Mouse (Mus musculus): ENCODE measurements around the gene Kifc1. TPM values are rescaled to one million over a fixed set of nuclear protein-coding genes. Genes with fewer than 3 reads are reported as not detected.

The Kifc1 gene
- polyA plus RNA-seq, 1 experiment = 32.2 TPM

GRCm38 (mm10) chr17:33911813-33912414 is 21.5 kb upstream of the Kifc1 start:
- no peaks in the 10 kb centered on the region for H3K27me3 ChIP-seq (ENCODE audit: control insufficient read depth, insufficient read depth, insufficient read length)
- peaks cover 15% of the 10 kb centered on the region for H3K79me2 ChIP-seq (ENCODE audit: control insufficient read depth, insufficient read depth)
- H3K4me2 ChIP-seq (ENCODE audit: low read depth) = no peak overlapping the region
- peaks cover 11% of the 10 kb centered on the region for H3K36me3 ChIP-seq (ENCODE audit: control insufficient read depth, insufficient read depth)
- H3ac ChIP-seq (ENCODE audit: control insufficient read depth, insufficient read length) = no peak overlapping the region
- TF ChIP-seq MYOD1 (IDR thresholded peaks at IDR 0.05; ENCODE audit: control insufficient read depth in 1 of 3, insufficient read length in 2 of 3, low read depth in 2 of 3) (no peak), SRF (IDR thresholded peaks at IDR 0.05; ENCODE audit: control insufficient read depth, insufficient read length, low read depth) (no peak), CEBPB (IDR thresholded peaks at IDR 0.05; ENCODE audit: insufficient read depth, poor library complexity, severe bottlenecking) (no peak), POLR2A (IDR thresholded peaks at IDR 0.05; ENCODE audit: insufficient read length, low read depth) (no peak), REST (IDR thresholded peaks at IDR 0.05; ENCODE audit: insufficient read depth, insufficient read length) (no peak), E2F4 (IDR thresholded peaks at IDR 0.05; ENCODE audit: insufficient read depth) (no peak), MYOG (IDR thresholded peaks at IDR 0.05; ENCODE audit: control insufficient read depth in 1 of 3, insufficient read depth in 1 of 3, insufficient read length in 2 of 3, low read depth in 2 of 3) (no peak), MAX (IDR thresholded peaks at IDR 0.05; ENCODE audit: low read depth) (no peak), POLR2AphosphoS2 (IDR thresholded peaks at IDR 0.05; ENCODE audit: insufficient read length, low read depth) (no peak), USF1 (IDR thresholded peaks at IDR 0.05; ENCODE audit: low read depth) (no peak), TCF12 (IDR thresholded peaks at IDR 0.05; ENCODE audit: insufficient read depth, poor library complexity, severe bottlenecking) (no peak), TCF3 (IDR thresholded peaks at IDR 0.05; ENCODE audit: insufficient read length, low read depth) (no peak)
- no peak overlapping the region for H3K4me3 ChIP-seq

- H3K4me2 ChIP-seq (ENCODE audit: low read depth) = no peak overlapping the region
- no peak overlapping the region for H3ac ChIP-seq (ENCODE audit: control insufficient read depth, insufficient read length)
- H3K36me3 ChIP-seq (ENCODE audit: control insufficient read depth, insufficient read depth) = peaks cover 11% of the 10 kb centered on the region
- TF ChIP-seq TCF3 (IDR thresholded peaks at IDR 0.05; ENCODE audit: insufficient read length, low read depth) (no peak), MAX (IDR thresholded peaks at IDR 0.05; ENCODE audit: low read depth) (no peak), USF1 (IDR thresholded peaks at IDR 0.05; ENCODE audit: low read depth) (no peak), TCF12 (IDR thresholded peaks at IDR 0.05; ENCODE audit: insufficient read depth, poor library complexity, severe bottlenecking) (no peak), CEBPB (IDR thresholded peaks at IDR 0.05; ENCODE audit: insufficient read depth, poor library complexity, severe bottlenecking) (no peak), SRF (IDR thresholded peaks at IDR 0.05; ENCODE audit: control insufficient read depth, insufficient read length, low read depth) (no peak), POLR2A (IDR thresholded peaks at IDR 0.05; ENCODE audit: insufficient read length, low read depth) (no peak), REST (IDR thresholded peaks at IDR 0.05; ENCODE audit: insufficient read depth, insufficient read length) (no peak), E2F4 (IDR thresholded peaks at IDR 0.05; ENCODE audit: insufficient read depth) (no peak), POLR2AphosphoS2 (IDR thresholded peaks at IDR 0.05; ENCODE audit: insufficient read length, low read depth) (no peak), MYOD1 (IDR thresholded peaks at IDR 0.05; ENCODE audit: control insufficient read depth in 1 of 3, insufficient read length in 2 of 3, low read depth in 2 of 3) (no peak), MYOG (IDR thresholded peaks at IDR 0.05; ENCODE audit: control insufficient read depth in 1 of 3, insufficient read depth in 1 of 3, insufficient read length in 2 of 3, low read depth in 2 of 3) (no peak)
- peak overlapping the region; percentile 85 for H3K4me3 ChIP-seq
- H3K79me2 ChIP-seq (ENCODE audit: control insufficient read depth, insufficient read depth) = peaks cover 13% of the 10 kb centered on the region
- no peaks in the 10 kb centered on the region for H3K27me3 ChIP-seq (ENCODE audit: control insufficient read depth, insufficient read depth, insufficient read length)
Measured at GRCm38 (mm10) chr17:33911052-33911812, 20.8 kb upstream of the Kifc1 start.

GRCm38 (mm10) chr17:33910346-33911051 is 20.0 kb upstream of the Kifc1 start:
- no peaks in the 10 kb centered on the region for H3K27me3 ChIP-seq (ENCODE audit: control insufficient read depth, insufficient read depth, insufficient read length)
- TF ChIP-seq TCF12 (IDR thresholded peaks at IDR 0.05; ENCODE audit: insufficient read depth, poor library complexity, severe bottlenecking) (no peak), TCF3 (IDR thresholded peaks at IDR 0.05; ENCODE audit: insufficient read length, low read depth) (no peak), USF1 (IDR thresholded peaks at IDR 0.05; ENCODE audit: low read depth) (no peak), MYOG (IDR thresholded peaks at IDR 0.05; ENCODE audit: control insufficient read depth in 1 of 3, insufficient read depth in 1 of 3, insufficient read length in 2 of 3, low read depth in 2 of 3) (no peak), POLR2AphosphoS2 (IDR thresholded peaks at IDR 0.05; ENCODE audit: insufficient read length, low read depth) (no peak), POLR2A (IDR thresholded peaks at IDR 0.05; ENCODE audit: insufficient read length, low read depth) (no peak), MAX (IDR thresholded peaks at IDR 0.05; ENCODE audit: low read depth) (no peak), MYOD1 (IDR thresholded peaks at IDR 0.05; ENCODE audit: control insufficient read depth in 1 of 3, insufficient read length in 2 of 3, low read depth in 2 of 3) (no peak), REST (IDR thresholded peaks at IDR 0.05; ENCODE audit: insufficient read depth, insufficient read length) (no peak), SRF (IDR thresholded peaks at IDR 0.05; ENCODE audit: control insufficient read depth, insufficient read length, low read depth) (no peak), CEBPB (IDR thresholded peaks at IDR 0.05; ENCODE audit: insufficient read depth, poor library complexity, severe bottlenecking) (no peak)
- peak overlapping the region; percentile 85 for H3K4me3 ChIP-seq
- H3ac ChIP-seq (ENCODE audit: control insufficient read depth, insufficient read length) = peak overlapping the region; percentile 44
- H3K4me2 ChIP-seq (ENCODE audit: low read depth) = peak overlapping the region; percentile 92
- peaks cover 11% of the 10 kb centered on the region for H3K36me3 ChIP-seq (ENCODE audit: control insufficient read depth, insufficient read depth)
- H3K79me2 ChIP-seq (ENCODE audit: control insufficient read depth, insufficient read depth) = peaks cover 13% of the 10 kb centered on the region

GRCm38 (mm10) chr17:33909869-33910250 is 19.4 kb upstream of the Kifc1 start:
- H3K36me3 ChIP-seq (ENCODE audit: control insufficient read depth, insufficient read depth) = peaks cover 11% of the 10 kb centered on the region
- H3K79me2 ChIP-seq (ENCODE audit: control insufficient read depth, insufficient read depth) = peaks cover 13% of the 10 kb centered on the region
- peak overlapping the region; percentile 85 for H3K4me3 ChIP-seq
- H3ac ChIP-seq (ENCODE audit: control insufficient read depth, insufficient read length) = peak overlapping the region; percentile 44
- peak overlapping the region; percentile 92 for H3K4me2 ChIP-seq (ENCODE audit: low read depth)
- no peak for TF ChIP-seq MYOD1 (IDR thresholded peaks at IDR 0.05; ENCODE audit: control insufficient read depth in 1 of 3, insufficient read length in 2 of 3, low read depth in 2 of 3)
- no peak for TF ChIP-seq E2F4 (IDR thresholded peaks at IDR 0.05; ENCODE audit: insufficient read depth)
- TF ChIP-seq POLR2AphosphoS2 (IDR thresholded peaks at IDR 0.05; ENCODE audit: insufficient read length, low read depth) = peak; percentile 46
- TF ChIP-seq MYOG (IDR thresholded peaks at IDR 0.05; ENCODE audit: control insufficient read depth in 1 of 3, insufficient read depth in 1 of 3, insufficient read length in 2 of 3, low read depth in 2 of 3) = no peak
- no peaks in the 10 kb centered on the region for H3K27me3 ChIP-seq (ENCODE audit: control insufficient read depth, insufficient read depth, insufficient read length)

Measured in myocyte (in vitro differentiated cells).